Mouse (Mus musculus): ENCODE measurements around the gene Afap1. TPM values are rescaled to one million over a fixed set of nuclear protein-coding genes. Genes with fewer than 3 reads are reported as not detected.
A peak's percentile ranks its signal among the peaks of the same experiment; 100 is the strongest.

Gene Afap1
- total RNA-seq, 2 experiments from 2014 or later = 21.1 to 25.9 TPM

DNA sequence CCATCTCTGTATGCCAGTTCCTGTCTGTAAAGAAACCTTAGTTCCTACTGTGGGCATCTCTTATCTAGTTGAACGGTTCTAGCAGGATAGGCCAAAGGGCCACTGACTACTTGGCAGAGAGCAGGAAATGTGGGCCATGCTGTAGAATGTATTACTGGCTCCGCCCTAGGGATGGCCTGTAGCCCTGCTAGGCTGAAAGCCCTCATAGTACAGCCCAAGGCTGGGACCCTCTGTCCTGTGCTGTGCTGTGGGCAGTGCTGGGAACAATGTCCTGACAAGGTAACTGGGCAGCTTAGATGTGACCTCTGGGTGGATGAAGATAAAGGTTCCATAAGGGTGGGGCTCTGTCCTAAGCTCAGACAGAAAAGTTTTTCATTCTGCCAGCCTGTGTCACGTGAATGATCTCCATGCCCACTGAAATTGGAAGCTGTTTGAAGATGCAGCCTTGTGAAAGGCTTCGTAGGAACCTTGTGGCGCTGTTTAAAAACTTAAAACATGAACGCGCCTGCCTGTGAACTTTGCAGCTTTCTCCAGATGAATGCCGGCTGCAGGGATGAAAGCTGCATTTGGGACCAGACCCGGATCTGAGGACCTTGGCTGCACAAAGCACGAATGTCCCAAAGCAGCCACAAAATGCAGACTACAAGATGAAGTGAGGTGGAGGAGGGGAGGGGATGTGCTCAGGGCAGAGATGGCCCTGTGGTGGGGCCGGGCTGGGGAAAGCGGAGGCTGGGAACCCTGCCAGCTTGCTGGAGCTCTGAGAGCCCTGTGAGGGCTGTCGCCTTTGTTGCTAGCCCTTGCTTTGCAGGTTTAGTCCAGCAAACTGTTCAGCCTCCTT, 147.5 kb downstream of the Afap1 start:
- DNase-seq = peak; percentile 54 to 76

DNA sequence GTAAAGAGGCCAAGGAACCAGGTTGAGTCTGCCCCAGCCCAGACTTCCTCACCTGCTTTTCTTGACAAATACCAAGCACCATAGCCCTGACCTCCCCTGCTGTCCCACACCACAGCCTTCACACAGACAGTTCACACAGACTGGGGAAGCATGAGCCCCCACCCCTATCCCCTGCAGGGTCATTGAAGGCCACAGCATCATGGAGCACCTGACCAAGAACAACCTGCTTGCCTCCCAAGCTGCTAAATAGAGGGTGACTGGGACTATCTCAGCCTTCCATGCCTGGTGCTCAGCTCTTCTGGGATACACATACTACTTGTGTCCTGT, 148.1 kb downstream of the Afap1 start:
- DNase-seq = no peak

- DNase-seq = no peak
Measured at GRCm38 (mm10) chr5:36041756-36042155, 148.6 kb downstream of the Afap1 start.

GRCm38 (mm10) chr5:36043154-36043553, 150.0 kb downstream of the Afap1 start:
- no peak for DNase-seq

Other genes with a start within 250 kb of the Afap1 start
- gene Htra3, start 213.5 kb upstream of the Afap1 start, total RNA-seq (2021) = 10 to 100 TPM; 35.0 to 71.4 TPM
- gene Sh3tc1, start 153.3 kb upstream of the Afap1 start, total RNA-seq (2021) = 10 to 100 TPM; 16.8 to 24.0 TPM
- gene Ablim2, start 135.4 kb upstream of the Afap1 start, total RNA-seq (2021) = 1 to 10 TPM; 6.2 to 8.5 TPM